Mouse (Mus musculus) A20 (cell line): ENCODE measurements around the gene Oxct1.

Source experiments
- DNase-seq: peaks from one replicate; pipeline ENCODE4 v3.0.0-alpha.2; 2011; ENCODE audit warnings: low read depth, low spot score

Oxct1 gene

GRCm38 (mm10) chr15:4028411-4028700, 2.2 kb downstream of the Oxct1 start:
- peak; percentile 16 for DNase-seq

- no peak for DNase-seq
Measured at GRCm38 (mm10) chr15:4028960-4029359, 2.8 kb downstream of the Oxct1 start.

DNA sequence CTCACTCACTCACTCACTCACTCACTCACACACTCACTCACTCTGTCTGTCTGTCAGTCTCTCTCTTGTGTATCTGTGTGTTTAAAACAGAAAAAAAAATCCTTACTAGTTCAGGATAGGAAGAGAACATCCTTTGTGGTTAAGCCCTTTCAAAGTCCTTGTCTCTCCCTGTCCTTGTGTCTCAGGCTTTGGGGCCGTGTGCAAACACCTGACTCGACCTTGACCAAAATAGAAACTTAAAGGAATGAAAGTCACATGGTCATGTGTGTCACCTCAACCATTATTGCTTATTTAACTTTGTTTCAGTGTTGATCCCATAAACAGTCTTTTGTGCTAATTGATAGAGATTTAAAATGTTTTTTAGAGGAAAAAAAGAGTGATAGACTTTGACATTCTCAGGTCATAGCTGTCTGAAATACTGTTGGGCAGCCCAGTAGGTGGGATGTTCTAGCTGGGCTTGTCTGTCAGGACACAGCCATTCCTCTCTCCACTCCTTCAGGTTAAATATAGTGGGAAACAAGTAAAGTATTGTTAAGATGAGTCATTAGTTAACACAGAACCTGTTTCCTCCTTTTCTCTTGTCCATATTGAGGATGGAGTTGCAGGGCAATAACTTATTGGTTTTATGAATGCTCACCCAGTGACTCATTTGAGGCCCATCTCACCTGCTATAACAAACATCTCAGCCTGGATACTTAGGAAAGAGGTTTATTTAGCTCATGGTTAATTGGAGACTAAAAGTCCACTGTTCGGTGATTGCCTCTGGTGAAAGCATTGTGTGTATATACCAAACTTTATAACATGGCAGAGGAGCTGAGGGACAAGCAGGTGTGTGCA, 7.2 kb downstream of the Oxct1 start:
- DNase-seq, result no peak

DNA sequence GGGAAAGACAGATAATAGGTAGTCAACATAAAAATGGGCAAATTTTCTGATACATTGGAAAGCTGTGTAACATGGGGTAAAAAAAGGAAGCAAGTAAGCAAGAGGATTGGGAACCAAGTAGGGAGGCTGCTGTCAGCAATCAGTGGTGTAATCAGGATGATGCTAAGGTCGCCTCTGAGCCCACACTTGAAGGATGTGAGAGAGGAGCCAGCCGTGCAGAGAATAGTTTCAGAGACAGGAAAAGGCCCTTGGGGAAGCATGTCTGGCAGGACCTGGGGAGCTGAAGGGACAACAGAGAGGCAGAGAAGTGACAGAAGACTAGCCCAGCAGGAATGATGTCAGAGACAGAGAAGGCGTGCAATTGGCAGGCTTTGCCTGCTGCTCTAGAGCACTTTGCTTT, 16.2 kb downstream of the Oxct1 start:
- peak; percentile 75 for DNase-seq

DNA sequence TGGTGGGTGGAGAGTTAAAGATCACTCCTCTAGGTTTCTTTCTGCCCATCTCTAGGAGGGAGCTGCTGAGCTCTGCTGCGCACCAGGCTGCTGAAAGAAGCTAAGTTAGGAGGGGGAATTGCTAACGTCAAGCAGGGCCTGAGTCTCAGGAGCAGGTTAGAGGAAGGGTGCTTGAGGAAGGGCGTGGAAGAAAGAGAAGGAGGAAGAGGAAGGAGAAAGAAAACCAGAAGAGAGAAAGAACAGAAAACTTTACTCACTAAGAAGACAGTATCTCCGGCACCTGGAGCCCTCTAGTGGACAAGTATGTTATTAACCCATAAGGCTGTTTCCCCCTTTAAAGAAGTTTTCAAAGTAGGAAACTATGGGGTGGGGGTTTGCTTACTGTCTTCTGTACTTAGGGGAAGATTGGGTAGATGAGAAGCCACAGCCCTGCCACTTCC, 16.9 kb downstream of the Oxct1 start:
- peak; percentile 74 for DNase-seq

GRCm38 (mm10) chr15:4056627-4057026, 30.4 kb downstream of the Oxct1 start:
- DNase-seq, result peak; percentile 15

DNA sequence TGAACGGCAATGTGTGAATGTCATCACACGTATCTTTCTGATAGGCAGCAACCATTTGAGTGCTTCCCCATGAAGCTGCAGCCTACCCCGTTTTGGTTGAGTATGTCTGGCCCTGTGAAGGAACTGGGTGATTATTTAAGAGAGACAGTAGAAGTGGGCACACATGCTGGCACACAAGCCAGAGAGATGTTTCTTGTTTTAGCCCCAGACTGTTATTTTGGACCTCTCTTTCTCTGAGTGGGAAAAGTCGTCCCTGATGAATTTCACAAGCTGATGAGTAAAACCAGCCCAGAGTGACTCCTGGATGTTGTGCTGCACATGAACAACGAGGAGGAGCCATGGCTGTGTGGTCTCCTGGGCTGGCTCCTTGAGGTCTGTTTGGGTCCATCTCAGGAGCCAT, 37.4 kb downstream of the Oxct1 start:
- no peak for DNase-seq

- DNase-seq, result no peak
Measured at GRCm38 (mm10) chr15:4064013-4064412, 37.8 kb downstream of the Oxct1 start.

DNA sequence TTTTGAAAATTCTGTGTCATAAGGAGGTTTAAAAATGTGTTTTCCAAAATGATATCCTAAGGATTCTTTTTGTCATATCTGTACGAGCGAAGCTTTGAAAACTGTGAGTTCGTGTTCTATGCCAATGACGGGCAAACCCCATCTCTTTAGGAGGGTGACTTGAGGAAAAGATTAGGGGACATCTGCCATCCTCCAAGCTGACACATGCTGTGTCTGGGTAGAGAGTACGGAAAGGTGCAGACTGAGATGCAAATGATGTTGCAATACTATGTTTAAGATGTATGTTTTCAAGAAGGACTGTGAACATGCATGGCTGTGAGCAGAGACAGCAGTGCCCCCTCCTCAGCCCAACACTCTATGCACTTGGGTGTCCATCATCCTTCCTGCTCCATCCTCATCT, 38.5 kb downstream of the Oxct1 start:
- no peak for DNase-seq

- no peak for DNase-seq
Measured at GRCm38 (mm10) chr15:4067273-4067990, 41.2 kb downstream of the Oxct1 start.

GRCm38 (mm10) chr15:4077978-4078377, 51.8 kb downstream of the Oxct1 start:
- DNase-seq, result peak; percentile 16

DNA sequence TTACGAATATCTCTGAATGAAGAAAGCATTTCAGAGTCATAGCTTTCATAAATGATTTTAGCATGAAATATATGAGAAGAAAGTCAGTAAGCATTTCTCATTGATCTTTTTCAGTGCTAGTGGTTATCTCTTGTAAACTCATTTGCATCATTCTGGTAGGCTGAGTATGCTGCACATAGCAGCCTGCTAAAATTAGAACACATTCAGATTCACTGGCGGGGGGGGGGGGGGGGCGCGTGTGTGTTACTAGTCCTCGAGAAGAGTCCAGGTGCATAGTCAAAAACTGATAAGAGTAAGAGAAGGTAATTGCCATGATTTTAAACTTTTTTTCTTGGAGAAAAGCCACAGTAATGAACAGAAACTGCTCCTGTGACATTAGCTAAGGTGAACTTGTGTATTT, 52.6 kb downstream of the Oxct1 start:
- DNase-seq, result peak; percentile 74

DNA sequence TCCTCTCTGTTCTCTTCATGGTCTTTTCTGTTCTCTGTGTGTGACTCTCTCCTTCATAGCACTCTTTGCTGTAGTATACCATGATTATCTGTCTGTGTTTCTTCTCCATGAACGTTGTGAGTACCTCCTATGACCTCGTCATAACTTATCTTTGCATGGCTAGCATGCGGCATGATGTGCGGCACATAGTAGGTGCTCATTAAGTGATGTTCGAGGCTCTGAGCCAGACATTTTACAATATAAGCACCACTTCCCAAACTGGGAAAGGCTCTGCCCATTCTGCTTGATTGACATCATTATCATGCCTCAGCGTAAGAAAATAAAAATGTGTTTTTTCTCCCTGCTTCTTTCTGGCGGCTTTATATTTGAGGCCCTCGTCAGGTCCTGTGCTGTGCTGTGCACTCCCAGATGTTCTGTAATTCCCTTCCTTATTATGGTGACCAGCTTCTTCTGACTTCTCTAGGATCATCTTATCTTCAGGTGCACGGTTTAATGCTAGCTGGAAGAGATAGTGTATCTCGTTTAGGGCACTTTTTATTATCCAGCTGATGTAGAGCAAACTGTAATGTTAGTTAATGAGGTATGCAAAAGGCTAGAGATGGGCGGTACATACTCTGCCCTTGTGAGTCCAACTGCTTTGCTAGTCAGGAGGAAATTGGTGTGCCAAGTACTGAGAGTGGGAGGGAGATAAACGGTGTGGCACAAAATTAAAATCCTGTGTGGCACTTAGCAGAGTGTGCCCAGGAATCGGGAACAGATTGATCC, 53.4 kb downstream of the Oxct1 start:
- DNase-seq, result no peak

DNA sequence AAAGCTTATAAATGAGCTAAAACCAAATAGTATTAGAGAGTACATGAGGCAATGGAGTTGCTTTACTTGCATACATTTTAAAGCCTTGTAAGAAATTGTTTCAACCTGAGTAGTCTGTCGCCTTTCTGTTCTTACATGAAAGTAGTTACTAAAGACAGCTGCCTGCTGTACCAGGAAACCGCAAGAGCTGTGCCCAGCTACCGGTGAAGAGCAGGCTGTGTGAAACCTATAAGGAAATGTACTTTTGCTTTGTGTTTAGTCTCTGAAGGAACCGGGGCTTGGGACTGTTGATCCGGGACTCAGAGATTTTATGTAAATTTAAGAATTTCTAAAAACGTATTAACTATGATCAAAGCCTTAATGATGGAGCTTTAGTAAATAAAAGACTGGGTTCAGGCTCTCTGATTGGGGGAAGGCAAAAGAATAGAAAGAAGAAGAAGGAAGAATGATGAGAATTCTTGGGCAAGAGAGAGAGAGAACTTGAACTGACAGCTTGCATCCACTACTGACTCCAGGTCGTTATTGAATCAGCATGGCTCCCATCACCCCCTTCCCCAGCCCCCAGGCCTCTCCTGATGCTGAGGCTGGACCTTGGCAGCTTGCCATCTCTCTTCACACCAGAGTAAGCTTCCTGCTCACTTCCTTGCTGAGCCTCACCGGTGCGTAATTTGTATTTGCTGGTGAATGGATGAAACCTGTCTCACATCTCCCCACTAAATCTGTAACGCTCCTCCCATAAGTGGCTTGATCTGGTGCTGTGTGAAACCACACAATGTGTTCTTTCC, 59.6 kb downstream of the Oxct1 start:
- DNase-seq, result peak; percentile 84

- no peak for DNase-seq
Measured at GRCm38 (mm10) chr15:4087446-4087845, 61.3 kb downstream of the Oxct1 start.

- no peak for DNase-seq
Measured at GRCm38 (mm10) chr15:4087914-4088313, 61.7 kb downstream of the Oxct1 start.

DNA sequence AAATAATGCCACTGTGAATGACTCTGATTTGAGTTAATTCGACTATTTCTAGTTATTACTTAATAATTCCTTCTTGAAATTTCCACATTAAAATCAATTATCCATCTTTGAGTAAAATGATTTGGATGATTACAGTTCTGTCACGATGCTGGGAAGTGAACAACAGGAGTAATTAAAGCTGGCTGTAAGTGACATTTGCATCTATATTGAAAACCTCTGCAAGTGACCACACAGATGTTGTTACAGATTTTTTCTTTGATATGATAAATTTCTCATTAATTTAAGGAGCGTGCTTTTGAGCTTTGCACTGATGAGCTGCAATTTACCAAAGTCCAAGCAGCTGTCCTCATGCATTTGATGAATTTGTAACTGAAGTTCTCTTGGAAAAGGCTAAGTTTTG, 64.4 kb downstream of the Oxct1 start:
- no peak for DNase-seq

- no peak for DNase-seq
Measured at GRCm38 (mm10) chr15:4092586-4092985, 66.4 kb downstream of the Oxct1 start.

DNA sequence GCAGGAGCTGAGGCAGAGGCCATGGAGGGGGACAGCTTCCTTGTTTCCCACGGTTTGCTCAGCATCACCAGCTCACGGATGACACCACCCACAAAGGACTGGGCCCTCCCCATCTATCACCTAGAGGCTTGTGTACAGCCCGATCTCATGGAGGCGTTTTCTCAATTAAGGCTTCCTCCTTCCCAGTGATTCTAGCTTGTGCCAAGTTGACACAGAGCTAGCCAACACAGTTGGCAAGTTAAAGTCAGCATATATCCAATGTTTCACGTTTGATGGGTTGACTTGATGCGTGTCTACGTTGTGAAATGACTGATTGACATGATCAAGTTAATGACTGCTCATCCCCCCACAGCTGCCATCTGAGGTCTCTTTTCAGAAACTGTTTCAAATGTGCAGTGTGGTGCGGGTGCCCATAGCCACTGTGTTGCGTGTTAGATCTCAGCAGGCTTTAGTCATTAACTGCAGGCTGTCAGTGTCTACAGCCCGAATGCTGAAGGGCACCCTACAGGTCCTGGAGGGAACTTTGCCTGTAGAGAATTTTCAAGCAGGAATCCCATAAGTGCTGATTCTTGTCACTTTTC, 74.2 kb downstream of the Oxct1 start:
- DNase-seq, result no peak

DNA sequence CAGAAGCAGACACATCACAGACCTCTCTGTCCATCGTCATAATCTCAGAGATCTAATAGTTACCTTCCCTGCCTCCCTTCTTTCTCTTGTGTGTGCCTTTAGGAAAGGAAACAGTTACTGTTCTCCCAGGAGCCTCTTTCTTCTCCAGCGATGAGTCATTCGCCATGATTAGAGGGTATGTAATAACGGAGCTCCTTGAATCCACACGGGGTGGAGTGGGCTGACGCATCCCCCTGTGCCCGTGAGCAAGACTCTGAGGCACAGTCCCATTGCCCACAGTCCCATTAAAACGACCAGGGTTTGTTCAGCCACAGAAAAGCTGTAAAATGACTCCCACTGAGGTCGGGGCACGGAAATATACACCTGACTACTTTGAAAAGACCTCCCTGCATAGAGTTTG, 74.8 kb downstream of the Oxct1 start:
- no peak for DNase-seq

DNA sequence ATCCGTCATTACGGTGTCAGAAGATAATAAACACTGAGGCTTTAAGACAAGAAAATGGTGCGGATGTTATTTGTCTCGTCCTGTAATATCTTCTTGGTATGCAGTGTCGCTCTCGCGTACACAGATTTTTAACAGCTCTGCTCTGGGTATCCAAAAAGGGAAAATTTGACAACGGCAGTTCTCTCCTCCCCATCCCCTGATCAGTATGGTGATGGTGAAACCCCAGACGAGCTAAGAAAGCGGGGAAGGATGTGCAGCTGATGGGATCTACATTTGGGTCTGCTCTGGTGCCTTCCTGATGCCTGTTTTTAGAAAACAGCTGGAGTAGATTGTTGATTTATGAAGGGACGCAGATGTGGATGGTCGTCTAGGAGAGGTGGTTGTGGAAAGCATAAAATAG, 78.1 kb downstream of the Oxct1 start:
- DNase-seq, result no peak
